Mouse (Mus musculus) E14TG2a.4 (cell line): Measurements from ENCODE around the gene Ddb2.
"Not testable (repeated sequence)": the region's sequence is repeated elsewhere in the genome, so short reads cannot be mapped to it uniquely, and the experiment has no call there.

Source experiments
- H3K27me3 ChIP-seq: 2 replicates; pipeline ENCODE4 v1.6.1; 2014; ENCODE audit warnings: low read length, control low read depth; ENCODE audit not compliant: insufficient read depth
- H3K36me3 ChIP-seq: 2 replicates; pipeline ENCODE4 v1.6.1; 2014; ENCODE audit warnings: low read length, control low read depth; ENCODE audit not compliant: insufficient read depth
- H3K4me1 ChIP-seq: replicated peaks from 2 replicates; pipeline ENCODE4 v1.6.1; 2014; ENCODE audit warnings: low read depth, low read length, control low read depth
- H3K4me3 ChIP-seq: replicated peaks from 2 replicates; pipeline ENCODE4 v1.5.1; 2014; ENCODE audit warnings: mild to moderate bottlenecking, low read length
- H3K9me3 ChIP-seq: 2 replicates; pipeline ENCODE4 v1.6.1; 2014; ENCODE audit warnings: low read length, control low read depth
- CTCF ChIP-seq: conservative IDR thresholded peaks from 2 replicates; pipeline ENCODE4 v1.5.1; 2014; ENCODE audit warnings: low read length
- NANOG ChIP-seq: IDR thresholded peaks from 2 replicates; pipeline ENCODE4 v1.6.1; 2014; ENCODE audit warnings: borderline replicate concordance, low read length, mixed read lengths
- POU5F1 ChIP-seq: IDR thresholded peaks from 2 replicates; pipeline ENCODE4 v1.6.1; 2014; ENCODE audit warnings: low read length, borderline replicate concordance

Ddb2 gene

DNA sequence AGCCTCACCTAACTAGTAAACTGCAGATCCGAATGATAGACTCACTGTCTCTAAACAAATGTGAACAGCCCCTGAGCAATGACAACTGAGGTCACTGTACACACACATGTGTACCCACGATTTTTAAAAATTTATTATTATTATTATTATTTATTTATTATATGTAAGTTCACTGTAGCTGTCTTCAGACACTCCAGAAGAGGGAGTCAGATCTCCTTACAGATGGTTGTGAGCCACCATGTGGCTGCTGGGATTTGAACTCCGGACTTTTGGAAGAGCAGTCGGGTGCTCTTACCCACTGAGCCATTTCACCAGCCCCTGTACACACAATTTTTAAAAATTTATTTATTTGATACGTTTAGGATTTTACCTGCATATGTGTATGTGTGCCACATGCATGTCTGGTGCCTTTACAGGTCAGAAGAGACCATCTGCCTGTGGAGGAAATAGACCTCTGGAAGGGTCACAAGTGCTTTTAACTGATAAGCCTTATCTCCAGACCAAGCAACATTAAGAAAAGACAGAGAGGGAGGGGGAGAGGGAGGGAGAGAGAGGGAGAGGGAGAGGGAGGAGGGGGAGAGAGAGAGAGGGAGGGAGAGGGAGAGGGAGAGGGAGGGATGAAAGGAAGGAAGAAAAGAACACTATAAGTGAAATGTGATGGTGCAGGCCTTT is 7.9 kb upstream of the Ddb2 start:
- Histone ChIP-seq H3K27me3 (no peaks in the 10 kb centered on the region), H3K4me1 (peaks cover 5% of the 10 kb centered on the region; the same call in 1 of the 2 replicates), H3K4me3 (no peak overlapping the region), H3K9me3 (peaks cover 10% of the 10 kb centered on the region; the same call in 1 of the 2 replicates), H3K36me3 (no peaks in the 10 kb centered on the region)
- TF ChIP-seq NANOG = no peak
- no peak for TF ChIP-seq POU5F1
- TF ChIP-seq CTCF = no peak

DNA sequence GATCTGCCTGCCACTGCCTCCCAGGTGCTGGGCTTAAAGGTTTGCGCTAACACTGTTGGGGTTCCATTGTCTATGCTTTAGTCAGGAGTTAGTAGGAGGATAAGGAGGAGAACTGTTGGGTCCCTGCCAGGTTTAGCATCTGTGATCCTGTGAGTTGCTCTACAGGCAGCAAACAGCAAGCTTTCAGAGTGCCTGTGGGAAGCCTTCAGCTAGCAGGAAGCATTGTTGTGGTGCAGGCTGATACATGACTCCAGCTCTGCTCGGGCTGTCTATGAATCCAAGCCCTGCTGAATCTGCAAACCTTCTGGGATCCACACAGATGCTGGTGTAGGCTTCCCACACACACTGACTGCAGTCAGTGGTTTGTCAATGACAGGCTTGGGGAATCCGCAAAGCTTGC is 6.6 kb upstream of the Ddb2 start:
- Histone ChIP-seq H3K4me1 (peaks cover 5% of the 10 kb centered on the region; the same call in 1 of the 2 replicates), H3K9me3 (peaks cover 10% of the 10 kb centered on the region; the same call in 1 of the 2 replicates), H3K36me3 (no peaks in the 10 kb centered on the region), H3K27me3 (no peaks in the 10 kb centered on the region), H3K4me3 (no peak overlapping the region)
- TF ChIP-seq CTCF (no peak), POU5F1 (no peak), NANOG (no peak)

DNA sequence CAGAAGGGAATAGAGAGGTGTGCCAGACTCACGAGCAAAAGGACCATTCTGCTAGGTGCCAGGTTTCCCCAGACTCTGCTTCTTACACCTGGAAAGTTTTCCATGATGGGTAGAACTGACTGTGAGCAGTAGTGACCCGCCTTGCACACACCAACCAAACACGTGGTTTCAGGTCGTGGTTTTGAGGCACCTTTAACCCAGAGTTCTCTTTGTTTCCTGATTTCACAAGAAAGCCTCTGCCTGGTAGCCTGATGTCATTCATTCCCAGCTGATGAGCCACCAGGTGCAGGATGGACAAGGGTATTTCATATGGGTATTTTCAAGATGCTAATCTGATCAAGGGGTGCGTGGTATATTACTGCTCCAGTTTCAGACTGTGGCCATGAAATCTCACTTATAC is 5.8 kb upstream of the Ddb2 start:
- peaks cover 7% of the 10 kb centered on the region for H3K4me1 ChIP-seq
- H3K4me3 ChIP-seq = no peak overlapping the region
- H3K9me3 ChIP-seq = peaks cover 3% of the 10 kb centered on the region; the same call in 1 of the 2 replicates
- H3K27me3 ChIP-seq = no peaks in the 10 kb centered on the region
- TF ChIP-seq POU5F1 (no peak), NANOG (no peak), CTCF (no peak)
- H3K36me3 ChIP-seq = no peaks in the 10 kb centered on the region

DNA sequence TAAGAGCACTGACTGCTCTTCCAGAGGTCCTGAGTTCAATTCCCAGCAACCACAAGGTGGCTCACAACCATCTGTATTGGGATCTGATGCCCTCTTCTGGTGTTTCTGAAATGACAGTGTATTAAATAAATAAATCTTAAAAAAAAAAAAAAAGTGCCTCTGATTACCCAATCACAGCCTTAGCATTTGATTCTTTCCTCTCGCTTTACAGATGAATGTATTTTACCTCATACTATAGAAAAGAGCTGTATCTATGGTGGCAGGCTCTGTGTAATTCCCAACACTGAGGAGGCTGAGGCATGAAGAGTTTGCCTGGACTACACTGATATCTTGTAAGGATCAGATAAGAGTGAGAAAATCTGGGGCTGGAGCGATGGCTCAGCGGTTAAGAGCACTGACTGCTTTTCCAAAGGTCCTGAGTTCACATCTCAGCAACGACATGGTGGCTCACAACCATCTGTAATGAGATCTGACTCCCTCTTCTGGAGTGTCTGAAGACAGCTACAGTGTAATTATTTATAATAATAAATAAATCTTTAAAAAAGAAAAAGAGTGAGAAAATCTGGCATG is 814 bp upstream of the Ddb2 start:
- Histone ChIP-seq H3K4me3 (peak overlapping the region; percentile 82), H3K36me3 (peaks cover 16% of the 10 kb centered on the region)
- H3K9me3 ChIP-seq, H3K27me3 ChIP-seq, H3K4me1 ChIP-seq: not testable (repeated sequence)
- peak; percentile 30; the same call in 1 of the 2 replicates for TF ChIP-seq CTCF

DNA sequence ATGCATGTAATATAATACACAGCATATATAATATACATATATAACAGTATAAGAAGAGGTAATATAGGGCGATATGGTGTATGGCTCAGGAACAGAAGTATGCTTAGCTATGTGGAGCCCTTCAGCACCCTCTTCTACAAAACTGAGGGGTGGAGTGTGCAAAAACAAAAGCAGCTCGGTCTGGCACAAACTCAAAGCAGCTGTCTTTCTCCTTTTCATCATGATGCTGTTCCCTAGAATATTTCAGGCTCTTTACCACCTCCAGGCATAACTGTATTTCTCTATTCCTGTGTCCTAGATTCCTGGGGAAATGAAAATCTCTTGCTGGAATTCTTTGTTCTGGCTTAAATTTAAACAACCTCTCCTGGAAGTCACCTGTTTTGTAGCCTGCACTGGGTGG is 7.0 kb downstream of the Ddb2 start:
- TF ChIP-seq POU5F1 (no peak), CTCF (no peak), NANOG (no peak)
- H3K4me3 ChIP-seq = no peak overlapping the region
- peaks cover 16% of the 10 kb centered on the region for H3K36me3 ChIP-seq
- H3K27me3 ChIP-seq = no peaks in the 10 kb centered on the region
- no peaks in the 10 kb centered on the region for H3K4me1 ChIP-seq
- H3K9me3 ChIP-seq = no peaks in the 10 kb centered on the region

DNA sequence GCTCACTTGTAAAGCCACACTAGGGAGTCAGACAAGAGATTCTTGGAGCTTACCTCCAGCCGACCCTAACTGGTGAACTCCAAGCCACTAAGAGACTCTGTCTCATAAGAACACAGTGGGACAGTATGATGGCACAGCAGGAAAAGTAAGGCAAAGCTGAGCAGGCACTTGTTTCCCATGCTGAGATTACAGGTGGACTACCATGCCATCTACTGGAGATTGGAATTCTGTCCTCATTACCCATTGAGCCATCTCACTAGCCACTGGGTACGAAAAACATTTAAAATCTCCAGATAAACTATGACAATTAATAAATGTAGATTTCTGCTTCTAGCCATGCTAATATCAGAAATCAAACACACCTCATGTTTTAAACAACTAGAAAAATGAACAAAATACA is 13.2 kb downstream of the Ddb2 start:
- H3K36me3 ChIP-seq = no peaks in the 10 kb centered on the region

DNA sequence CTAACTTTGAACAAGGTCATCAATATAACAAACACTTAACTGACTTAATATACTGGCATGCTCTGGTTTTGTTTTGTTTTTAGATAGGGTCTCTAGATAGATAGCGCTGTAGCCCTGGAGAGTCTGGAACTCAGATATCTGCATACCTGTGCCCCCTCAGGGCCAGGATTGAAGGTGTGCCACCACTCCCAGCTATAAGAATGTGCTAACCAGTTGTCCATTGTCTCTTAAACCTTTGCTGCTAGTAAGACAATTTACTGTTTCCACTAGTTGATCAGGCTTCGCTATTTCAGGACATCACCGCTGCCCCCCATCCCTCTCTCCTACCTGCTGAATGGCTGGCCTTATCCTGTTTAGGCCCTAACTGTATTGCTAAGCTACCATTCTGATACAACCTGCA is 16.3 kb downstream of the Ddb2 start:
- H3K9me3 ChIP-seq = no peaks in the 10 kb centered on the region
- peaks cover 15% of the 10 kb centered on the region for H3K36me3 ChIP-seq
- no peaks in the 10 kb centered on the region for H3K27me3 ChIP-seq
- H3K4me1 ChIP-seq = peaks cover 16% of the 10 kb centered on the region
- H3K4me3 ChIP-seq = no peak overlapping the region
- no peak for TF ChIP-seq CTCF
- no peak for TF ChIP-seq POU5F1
- no peak for TF ChIP-seq NANOG

More for the DNA sequence above, 13.2 kb downstream of the Ddb2 start:
- no peaks in the 10 kb centered on the region for H3K9me3 ChIP-seq
- H3K27me3 ChIP-seq = no peaks in the 10 kb centered on the region
- TF ChIP-seq POU5F1 (no peak), NANOG (no peak), CTCF (no peak)
- no peak overlapping the region for H3K4me3 ChIP-seq
- H3K4me1 ChIP-seq = peaks cover 9% of the 10 kb centered on the region; the same call in 1 of the 2 replicates

DNA sequence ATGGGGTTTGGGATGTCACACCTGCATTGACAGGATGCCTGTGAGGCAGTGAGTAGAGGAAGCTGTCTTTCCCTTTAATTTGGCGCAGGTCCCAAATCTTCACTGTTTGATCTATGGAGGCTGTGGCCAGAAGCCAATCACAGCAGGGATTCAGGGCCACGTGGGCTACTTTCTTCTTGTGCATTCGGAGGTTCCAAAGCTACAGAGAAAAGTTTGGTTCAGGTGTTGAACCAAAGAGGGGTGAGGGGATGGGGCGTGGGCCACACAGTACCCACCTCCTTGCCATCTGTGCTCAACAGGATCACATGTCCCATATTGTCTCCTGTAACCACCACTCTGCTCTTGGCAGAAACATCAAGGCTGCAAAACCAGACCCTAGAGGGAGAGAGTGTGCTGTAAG is 19.8 kb downstream of the Ddb2 start:
- Histone ChIP-seq H3K4me3 (no peak overlapping the region), H3K4me1 (peaks cover 16% of the 10 kb centered on the region), H3K27me3 (no peaks in the 10 kb centered on the region), H3K9me3 (no peaks in the 10 kb centered on the region), H3K36me3 (peaks cover 44% of the 10 kb centered on the region)
- TF ChIP-seq CTCF (no peak), NANOG (no peak), POU5F1 (no peak)

DNA sequence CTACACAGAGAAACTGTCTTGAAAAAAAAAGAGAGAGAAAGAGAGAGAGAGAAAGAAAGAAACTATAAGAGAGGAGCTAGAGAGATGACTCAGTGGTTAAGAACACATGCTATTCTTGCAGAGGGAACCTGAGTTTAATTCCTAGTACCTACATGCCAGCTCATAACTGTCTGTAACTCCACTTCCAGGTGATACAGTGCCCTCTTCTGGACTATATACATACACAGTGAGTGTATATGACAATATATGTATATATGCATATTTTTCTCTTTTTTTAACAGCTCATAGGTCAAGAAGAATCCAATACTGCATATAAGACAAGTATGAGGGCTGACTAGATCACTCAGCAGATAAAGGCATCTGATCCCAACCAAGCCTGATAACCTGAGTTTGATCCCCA is 23.5 kb downstream of the Ddb2 start:
- Histone ChIP-seq H3K4me1 (peaks cover 15% of the 10 kb centered on the region), H3K9me3 (no peaks in the 10 kb centered on the region), H3K27me3 (no peaks in the 10 kb centered on the region), H3K36me3 (peaks cover 80% of the 10 kb centered on the region), H3K4me3 (no peak overlapping the region)
- TF ChIP-seq NANOG = no peak
- TF ChIP-seq CTCF = no peak
- no peak for TF ChIP-seq POU5F1
